Mouse (Mus musculus) C2C12 (cell line): ENCODE measurements around the gene Cubn.

Source experiments
- CTCF ChIP-seq: IDR thresholded peaks from one replicate; pipeline ENCODE4 v1.5.1; 2011; ENCODE audit not compliant: control insufficient read depth, insufficient read depth, insufficient read length
- FOSL1 ChIP-seq: IDR thresholded peaks from one replicate; pipeline ENCODE4 v1.8.0; 2011; ENCODE audit warnings: mild to moderate bottlenecking, low read length; ENCODE audit not compliant: poor library complexity, insufficient read depth, severe bottlenecking
- MAX ChIP-seq: IDR thresholded peaks from one replicate; pipeline ENCODE4 v1.6.1; 2011; ENCODE audit warnings: mild to moderate bottlenecking, control low read depth
- MYOD1 ChIP-seq: IDR thresholded peaks from one replicate; pipeline ENCODE4 v1.6.1; 2011; ENCODE audit warnings: low read depth; ENCODE audit not compliant: control insufficient read depth, insufficient read length

GRCm38 (mm10) chr2:13500298-13500999 lies 8.8 kb upstream of the Cubn start:
- no peak for TF ChIP-seq FOSL1
- TF ChIP-seq CTCF = no peak
- no peak for TF ChIP-seq MYOD1
- TF ChIP-seq MAX = no peak
